Mouse (Mus musculus) cortical plate, adult 2 months (tissue): ENCODE results near the gene Lamb3. TPM values are rescaled to one million over a fixed set of nuclear protein-coding genes. Genes with fewer than 3 reads are reported as not detected.

Experiments used
- H3K27ac ChIP-seq: fragments of 200-500 bp; 2 replicates; pipeline ENCODE4 v1.5.1; 2012; ENCODE audit warnings: low read length, control low read depth, inconsistent platforms; ENCODE audit not compliant: insufficient read depth
- H3K4me1 ChIP-seq: fragments of 200-500 bp; 2 replicates; pipeline ENCODE4 v1.6.1; 2011; ENCODE audit warnings: low read length; ENCODE audit not compliant: control insufficient read depth, insufficient read depth
- H3K4me3 ChIP-seq: fragments of 200-500 bp; 2 replicates; pipeline ENCODE4 v1.5.1; 2011; ENCODE audit warnings: mild to moderate bottlenecking, low read length, control low read depth; ENCODE audit not compliant: insufficient read depth
- CTCF ChIP-seq: fragments of 200-500 bp; IDR thresholded peaks from 2 replicates; pipeline ENCODE4 v1.5.1; 2011; ENCODE audit warnings: mild to moderate bottlenecking, control low read depth, low read length; ENCODE audit not compliant: insufficient read depth; ENCODE audit errors: extremely low read depth
- POLR2A ChIP-seq: fragments of 200-500 bp; IDR thresholded peaks from 2 replicates; pipeline ENCODE4 v1.6.1; 2011; ENCODE audit warnings: mild to moderate bottlenecking, low read length, control low read depth; ENCODE audit not compliant: insufficient read depth; ENCODE audit errors: extremely low read depth
- polyA plus RNA-seq: library from polyadenylated mRNA; depleted of rRNA; stranded (reverse); fragments of >200 nt; gene quantifications from 2 replicates; pipeline ENCODE4 v1.2.3, GENCODE M21; 2012

Gene Lamb3
- polyA plus RNA-seq, 1 experiment: 0.79 TPM

DNA sequence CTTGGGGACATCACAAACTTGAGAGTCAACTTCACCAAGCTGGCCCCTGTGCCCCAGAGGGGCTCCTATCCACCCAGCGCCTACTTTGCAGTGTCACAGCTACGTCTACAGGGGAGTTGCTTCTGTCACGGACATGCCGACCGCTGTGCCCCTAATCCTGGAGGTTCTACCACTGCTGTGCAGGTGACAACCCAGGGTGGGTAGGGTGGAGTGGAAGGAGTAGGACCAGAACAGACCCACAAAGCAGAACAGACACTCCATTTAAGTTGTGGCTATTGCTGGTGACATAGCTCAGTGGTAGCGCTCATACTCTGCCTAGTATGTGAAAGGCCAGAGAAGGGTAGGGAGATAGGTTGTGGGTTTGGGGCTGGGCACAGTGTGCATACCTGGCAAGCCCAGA lies 118.4 kb downstream of the Lamb3 start:
- TF ChIP-seq POLR2A (no peak), CTCF (no peak)

GRCm38 (mm10) chr1:193326456-193327145 lies 119.1 kb downstream of the Lamb3 start:
- Histone ChIP-seq H3K4me3 (no peak overlapping the region), H3K27ac (no peak overlapping the region), H3K4me1 (0 out of 2 replicates have a peak, but pooled peaks cover 1% of the 10 kb centered on the region)
- TF ChIP-seq CTCF (0 out of 2 replicates have a peak, but pooled peaks have one; percentile 5), POLR2A (no peak)

More for the DNA sequence above, 118.4 kb downstream of the Lamb3 start:
- Histone ChIP-seq H3K27ac (no peak overlapping the region), H3K4me3 (no peak overlapping the region), H3K4me1 (no peaks in the 10 kb centered on the region; the same call in 1 of the 2 replicates)

DNA sequence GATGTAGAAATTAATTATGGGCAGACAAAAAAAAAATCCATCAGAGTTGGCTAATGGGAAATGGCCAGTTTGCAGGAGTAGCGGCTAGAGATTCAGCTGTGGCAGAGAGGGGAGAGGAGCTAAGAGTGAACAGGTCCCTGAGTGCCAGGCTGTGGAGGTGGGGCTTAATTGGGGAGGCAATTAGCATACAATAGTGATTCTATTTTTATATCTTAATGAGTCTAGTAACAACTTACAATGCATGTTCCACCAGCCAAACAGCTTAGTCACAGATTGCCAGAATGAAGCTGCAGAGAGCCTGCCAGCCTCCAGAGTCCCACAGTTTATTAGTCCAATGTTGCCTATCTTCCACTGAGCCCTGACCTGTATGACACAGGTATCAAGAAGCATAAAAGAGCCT lies 119.7 kb downstream of the Lamb3 start:
- no peak overlapping the region for H3K4me3 ChIP-seq
- H3K4me1 ChIP-seq: peaks cover 4% of the 10 kb centered on the region
- no peak for TF ChIP-seq POLR2A
- TF ChIP-seq CTCF: no peak
- no peak overlapping the region for H3K27ac ChIP-seq

DNA sequence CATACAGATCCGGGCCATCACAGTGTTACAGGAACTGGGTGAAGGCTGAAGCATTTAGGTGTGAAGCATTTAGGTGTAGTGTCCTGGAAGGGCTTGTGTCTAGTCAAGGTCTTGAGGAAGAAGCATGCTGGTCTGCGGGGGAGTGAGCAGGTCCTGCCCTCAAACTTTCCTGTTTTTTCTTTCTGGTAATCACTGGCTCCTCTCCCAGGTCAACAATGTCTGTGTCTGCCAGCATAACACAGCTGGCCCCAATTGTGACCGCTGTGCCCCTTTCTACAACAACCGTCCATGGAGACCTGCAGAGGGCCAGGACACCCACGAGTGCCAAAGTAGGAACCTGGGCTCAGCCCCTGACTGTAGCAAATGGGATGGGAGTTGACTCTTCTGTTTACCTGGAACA lies 120.2 kb downstream of the Lamb3 start:
- TF ChIP-seq POLR2A: no peak
- no peak for TF ChIP-seq CTCF
- peaks cover 7% of the 10 kb centered on the region for H3K4me1 ChIP-seq
- no peak overlapping the region for H3K27ac ChIP-seq

DNA sequence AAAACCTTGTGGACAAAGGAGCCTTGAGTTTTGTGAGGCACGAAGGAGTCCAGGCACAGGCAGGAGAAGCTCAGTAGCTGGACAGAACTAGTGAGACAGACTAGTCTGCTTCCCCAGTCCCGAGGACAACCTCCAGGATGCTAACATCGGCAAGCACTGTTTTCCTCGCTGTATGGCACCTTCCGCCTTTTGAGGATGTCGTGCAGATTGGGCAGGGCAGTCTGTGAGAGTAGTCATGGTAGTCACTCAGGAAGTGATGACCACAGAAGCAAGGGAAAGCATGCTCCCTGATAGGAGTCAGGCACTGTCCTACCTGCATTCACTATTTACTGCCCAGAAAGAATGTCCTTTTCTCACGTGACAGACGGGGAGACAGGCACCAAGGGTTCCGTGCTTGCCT lies 122.1 kb downstream of the Lamb3 start:
- H3K4me3 ChIP-seq: no peak overlapping the region
- H3K27ac ChIP-seq: no peak overlapping the region
- peaks cover 13% of the 10 kb centered on the region for H3K4me1 ChIP-seq
- no peak for TF ChIP-seq POLR2A

More for the DNA sequence above, 120.2 kb downstream of the Lamb3 start:
- no peak overlapping the region for H3K4me3 ChIP-seq

- TF ChIP-seq POLR2A (no peak), CTCF (peak; percentile 96)
- Histone ChIP-seq H3K27ac (no peak overlapping the region), H3K4me1 (peaks cover 14% of the 10 kb centered on the region), H3K4me3 (no peak overlapping the region)
Observed at GRCm38 (mm10) chr1:193330172-193330571, 122.7 kb downstream of the Lamb3 start.

- no peak overlapping the region for H3K27ac ChIP-seq
- H3K4me1 ChIP-seq: peaks cover 14% of the 10 kb centered on the region
- H3K4me3 ChIP-seq: no peak overlapping the region
- TF ChIP-seq CTCF: no peak
- no peak for TF ChIP-seq POLR2A
Observed at GRCm38 (mm10) chr1:193330626-193331025, 123.1 kb downstream of the Lamb3 start.

GRCm38 (mm10) chr1:193332018-193332417 lies 124.5 kb downstream of the Lamb3 start:
- H3K4me1 ChIP-seq: peaks cover 17% of the 10 kb centered on the region
- H3K27ac ChIP-seq: no peak overlapping the region
- TF ChIP-seq CTCF: no peak
- no peak for TF ChIP-seq POLR2A

DNA sequence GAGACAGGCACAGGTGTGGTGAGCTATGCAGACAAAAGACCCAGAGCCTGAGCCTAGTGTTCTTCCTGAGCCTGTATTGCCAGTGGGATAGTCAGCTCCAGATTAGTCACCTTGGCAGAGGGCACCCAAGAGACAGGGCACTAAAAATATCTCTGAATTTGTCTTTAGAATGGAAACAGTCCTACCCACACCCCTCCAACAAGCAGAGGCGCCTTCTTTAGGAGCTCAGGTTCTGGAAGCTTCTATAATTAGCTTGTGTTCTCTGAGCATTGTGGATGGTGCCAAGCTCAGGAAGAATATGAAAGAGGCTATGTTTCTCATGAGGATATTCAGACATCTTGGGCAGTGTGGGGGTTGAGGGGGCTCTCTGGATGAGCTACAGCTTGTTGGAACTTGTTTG lies 125.2 kb downstream of the Lamb3 start:
- TF ChIP-seq CTCF (no peak), POLR2A (no peak)
- H3K27ac ChIP-seq: no peak overlapping the region

More at GRCm38 (mm10) chr1:193332018-193332417, 124.5 kb downstream of the Lamb3 start:
- no peak overlapping the region for H3K4me3 ChIP-seq

DNA sequence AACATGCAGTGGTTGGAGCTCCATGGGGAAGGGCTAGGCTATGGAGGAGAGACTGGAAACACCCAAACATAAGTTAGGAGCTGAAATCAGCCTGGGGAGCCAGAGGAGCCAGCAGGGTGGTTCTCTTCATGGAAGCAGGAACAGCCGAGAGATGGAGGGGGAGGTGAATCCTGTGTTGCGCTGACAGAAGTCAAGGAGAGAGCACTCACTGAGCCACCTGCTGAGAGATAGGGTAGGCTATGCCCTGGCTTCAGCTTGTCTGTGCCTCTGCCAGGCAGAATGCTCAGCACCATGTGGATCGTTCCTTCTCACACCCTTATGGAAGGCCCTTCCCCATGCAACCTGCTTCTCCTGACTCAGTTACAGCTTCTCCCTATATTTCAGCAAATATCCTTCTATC lies 126.3 kb downstream of the Lamb3 start:
- H3K27ac ChIP-seq: no peak overlapping the region

More for the DNA sequence above, 125.2 kb downstream of the Lamb3 start:
- Histone ChIP-seq H3K4me3 (no peak overlapping the region), H3K4me1 (peaks cover 17% of the 10 kb centered on the region)

More for the DNA sequence above, 126.3 kb downstream of the Lamb3 start:
- Histone ChIP-seq H3K4me3 (no peak overlapping the region), H3K4me1 (peaks cover 23% of the 10 kb centered on the region)
- no peak for TF ChIP-seq CTCF
- TF ChIP-seq POLR2A: no peak
